In the genomic region with DNA sequence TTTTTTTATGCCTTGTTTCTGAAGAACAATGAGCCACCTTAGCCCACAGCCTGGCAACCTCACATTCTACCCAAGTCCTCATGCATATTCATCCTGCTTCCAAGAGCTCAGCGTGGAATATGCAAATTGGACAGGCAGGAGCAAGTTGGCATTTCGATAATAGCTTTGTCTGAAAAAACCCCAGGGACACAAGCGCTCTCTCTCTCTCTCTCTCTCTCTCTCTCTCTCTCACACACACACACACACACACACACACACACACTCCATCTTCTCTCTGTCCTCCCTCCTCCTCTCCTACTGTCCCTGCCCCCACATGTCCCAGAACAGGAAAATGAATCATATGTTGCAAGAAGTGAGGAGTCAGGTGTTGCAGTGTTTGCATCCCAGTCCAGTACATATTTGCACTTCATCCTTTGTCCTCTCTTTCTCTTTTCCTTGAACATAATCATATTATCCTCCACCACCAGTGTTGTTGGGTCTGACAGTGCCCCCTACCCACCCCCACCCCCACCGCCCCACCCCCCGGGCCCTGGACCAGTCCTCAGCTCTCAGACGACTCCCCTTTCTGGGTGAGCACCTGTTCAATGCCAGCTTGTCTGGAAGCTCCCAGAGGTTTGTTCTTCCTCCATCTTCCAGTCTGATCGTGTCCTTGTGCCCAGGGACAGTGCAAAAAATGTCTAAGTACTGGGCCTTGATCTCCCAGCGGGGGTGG, we compare ENCODE assay signal across 10 mouse cellular contexts.
DNase-seq lines count a peak whose midpoint lies in the region; ATAC-seq and TF ChIP-seq lines count a peak whose summit lies in the region.
"Had no signal": no experiment of that assay in that cellular context is flagged by ENCODE, and none has a peak within 500 bp of the region (broad histone marks: within the 10 kb centered on the region; RNA-seq: fewer than 3 reads in every experiment).

No protein-coding gene starts in this region.

- H3K36me3 ChIP-seq in CH12.LX (replicated peaks in 1 of 2; ENCODE audit: control insufficient read depth in 1 of 2, insufficient read depth in 1 of 2, low read length in 1 of 2): no peaks in the 10 kb centered on the region
- peaks cover 32% of the 10 kb centered on the region for H3K36me3 ChIP-seq in hindbrain, embryonic 13.5 days
- H3K36me3 ChIP-seq in midbrain, embryonic 13.5 days: peaks cover 33% of the 10 kb centered on the region
- H3K36me3 ChIP-seq: G1E; lung, embryonic 15.5 days had no signal

- no peak for TF ChIP-seq POLR2A in CH12.LX (IDR thresholded peaks at IDR 0.05; ENCODE audit: low read depth, low read length)

- H3K9ac ChIP-seq in CH12.LX (ENCODE audit: insufficient read depth, low read depth): no peak overlapping the region
- no peak overlapping the region for H3K9ac ChIP-seq in hindbrain, embryonic 13.5 days
- no peak overlapping the region for H3K9ac ChIP-seq in midbrain, embryonic 13.5 days (replicated peaks)
- H3K9ac ChIP-seq: lung, embryonic 15.5 days had no signal

- H3K27me3 ChIP-seq in CH12.LX (replicated peaks): peaks cover 6% of the 10 kb centered on the region
- H3K27me3 ChIP-seq in hindbrain, embryonic 13.5 days: no peaks in the 10 kb centered on the region
- H3K27me3 ChIP-seq in midbrain, embryonic 13.5 days: no peaks in the 10 kb centered on the region
- H3K27me3 ChIP-seq: lung, embryonic 15.5 days had no signal

- no peak overlapping the region for H3K4me3 ChIP-seq in CH12.LX (replicated peaks in 1 of 3; ENCODE audit: low read depth in 2 of 3, low read length in 2 of 3, poor library complexity in 1 of 3)
- no peak overlapping the region for H3K4me3 ChIP-seq in hindbrain, embryonic 13.5 days
- no peak overlapping the region for H3K4me3 ChIP-seq in midbrain, embryonic 13.5 days (replicated peaks)
- H3K4me3 ChIP-seq: lung, embryonic 15.5 days had no signal

- no peak for TF ChIP-seq CTCF in CH12.LX (conservative IDR thresholded peaks at IDR 0.05 in 1 of 2, IDR thresholded peaks at IDR 0.05 in 1 of 2; ENCODE audit: low read depth in 2 of 2, low read length in 2 of 2)

- in situ Hi-C loops in CH12.LX (cut with MboI; ENCODE audit: low pct_ligation_motif_present, low pct_unique_long_range_greater_than_20kb, low sequenced_read_pairs): no loop called here

- no peak for DNase-seq in CH12.LX (ENCODE audit: extremely low read depth)
- peak; percentile 95 for DNase-seq in brain, adult 2 months (ENCODE audit: low read depth, low spot score)
- DNase-seq in spleen, adult 18-20 months: no peak
- DNase-seq in urinary bladder, adult 2 months (ENCODE audit: low spot score): no peak
- no peak for DNase-seq in spleen, postnatal 10 days (ENCODE audit: low spot score in 2 of 2)
- no peak for DNase-seq in lung, postnatal 14 days

- no peak for TF ChIP-seq EP300 in CH12.LX (IDR thresholded peaks at IDR 0.05; ENCODE audit: low read length)

- H3K27ac ChIP-seq in CH12.LX (ENCODE audit: insufficient read depth, low read depth): no peak overlapping the region
- H3K27ac ChIP-seq in hindbrain, embryonic 13.5 days: peak overlapping the region; percentile 89
- H3K27ac ChIP-seq in midbrain, embryonic 13.5 days: peak overlapping the region; percentile 92
- H3K27ac ChIP-seq: lung, embryonic 15.5 days had no signal

- H3K79me2 ChIP-seq in CH12.LX (replicated peaks; ENCODE audit: control insufficient read depth, extremely low read depth, insufficient read depth, poor library complexity, severe bottlenecking): no peaks in the 10 kb centered on the region

- no peaks in the 10 kb centered on the region for H3K4me1 ChIP-seq in CH12.LX (ENCODE audit: control insufficient read depth in 1 of 2, insufficient read depth in 2 of 2)
- peaks cover 25% of the 10 kb centered on the region for H3K4me1 ChIP-seq in hindbrain, embryonic 13.5 days (replicated peaks)
- peaks cover 23% of the 10 kb centered on the region for H3K4me1 ChIP-seq in midbrain, embryonic 13.5 days (replicated peaks)
- H3K4me1 ChIP-seq: lung, embryonic 15.5 days had no signal

- no peaks in the 10 kb centered on the region for H3K9me3 ChIP-seq in CH12.LX (replicated peaks; ENCODE audit: low read length)
- H3K9me3 ChIP-seq in hindbrain, embryonic 13.5 days: no peaks in the 10 kb centered on the region
- H3K9me3 ChIP-seq in midbrain, embryonic 13.5 days: no peaks in the 10 kb centered on the region
- H3K9me3 ChIP-seq: G1E; lung, embryonic 15.5 days had no signal

- H3K4me2 ChIP-seq in CH12.LX (ENCODE audit: insufficient read depth, low read depth, poor library complexity, severe bottlenecking): no peak overlapping the region
- no peak overlapping the region for H3K4me2 ChIP-seq in hindbrain, embryonic 13.5 days
- H3K4me2 ChIP-seq in midbrain, embryonic 13.5 days (replicated peaks): peak overlapping the region; percentile 9; the same call in 1 of the 2 replicates
- H3K4me2 ChIP-seq: lung, embryonic 15.5 days had no signal

- peak; percentile 91 for ATAC-seq in hindbrain, embryonic 13.5 days (ENCODE audit: low FRiP score)
- peak; percentile 91 for ATAC-seq in midbrain, embryonic 13.5 days

- TF ChIP-seq RAD21 in CH12.LX (IDR thresholded peaks at IDR 0.05; ENCODE audit: low read depth, low read length): no peak

- dilution Hi-C loops in CH12.LX (cut with MboI; ENCODE audit: extremely low pct_ligation_motif_present, extremely low pct_unique_long_range_greater_than_20kb, low sequenced_read_pairs): no loop called here

- 34% methylated on average over 8 of the region's 8 CpGs for WGBS in hindbrain, embryonic 13.5 days
- WGBS in midbrain, embryonic 13.5 days: 31% methylated on average over 8 of the region's 8 CpGs

TF ChIP-seq in CH12.LX, 34 proteins besides CTCF, POLR2A, EP300 and RAD21:
- TF ChIP-seq ZNF384 (IDR thresholded peaks at IDR 0.05; ENCODE audit: low read depth, low read length): peak; percentile 23; the same call in 1 of the 2 replicates
- no peak for TF ChIP-seq CHD2 (IDR thresholded peaks at IDR 0.05; ENCODE audit: low read length)
